Comparison of ENCODE assay signal across 11 mouse cellular contexts in genomic region chr12:32765861-32766260, GRCm38 (mm10). TPM values are rescaled to one million over a fixed set of nuclear protein-coding genes. Genes with fewer than 3 reads are reported as not detected.
DNase-seq lines count a peak whose midpoint lies in the region; ATAC-seq and TF ChIP-seq lines count a peak whose summit lies in the region.
"Had no signal": no experiment of that assay in that cellular context is flagged by ENCODE, and none has a peak within 500 bp of the region (broad histone marks: within the 10 kb centered on the region; RNA-seq: fewer than 3 reads in every experiment).

No protein-coding gene starts in this region.

- no peak overlapping the region for H3K9ac ChIP-seq in forebrain, embryonic 16.5 days (replicated peaks; ENCODE audit: low read depth, low read length)
- H3K9ac ChIP-seq: limb, embryonic 15.5 days had no signal

- no peaks in the 10 kb centered on the region for H3K9me3 ChIP-seq in forebrain, embryonic 16.5 days (ENCODE audit: control insufficient read depth, low read length)
- H3K9me3 ChIP-seq in hindbrain, embryonic 10.5 days = no peaks in the 10 kb centered on the region
- H3K9me3 ChIP-seq: forebrain, embryonic 10.5 days; G1E; limb, embryonic 15.5 days; midbrain, embryonic 10.5 days had no signal

- no peak for TF ChIP-seq CTCF in bone marrow, adult 2 months (IDR thresholded peaks at IDR 0.05; ENCODE audit: control insufficient read depth, insufficient read depth, low read length)

- ATAC-seq in forebrain, embryonic 16.5 days = no peak

- DNase-seq in kidney, adult 8-10 months = peak; percentile 26 to 45
- DNase-seq in kidney, postnatal 4 days = no peak
- DNase-seq in cerebellum, postnatal 36 days = peak; percentile 48 to 59
- DNase-seq in lung, postnatal 36 days = peak; percentile 82
- DNase-seq in hindbrain, embryonic 10.5 days (ENCODE audit: low spot score) = no peak

- H3K4me2 ChIP-seq in forebrain, embryonic 16.5 days (ENCODE audit: low read length) = no peak overlapping the region
- H3K4me2 ChIP-seq: limb, embryonic 15.5 days had no signal

- H3K27ac ChIP-seq in bone marrow, adult 2 months (ENCODE audit: control insufficient read depth, insufficient read depth, low read depth, low read length, poor library complexity) = peak overlapping the region; percentile 52
- H3K27ac ChIP-seq in forebrain, embryonic 16.5 days (ENCODE audit: low read length) = no peak overlapping the region
- H3K27ac ChIP-seq in hindbrain, embryonic 10.5 days = no peak overlapping the region
- H3K27ac ChIP-seq: forebrain, embryonic 10.5 days; limb, embryonic 15.5 days; midbrain, embryonic 10.5 days had no signal

- no peak overlapping the region for H3K4me3 ChIP-seq in bone marrow, adult 2 months (replicated peaks; ENCODE audit: control insufficient read depth, low read depth, low read length)
- H3K4me3 ChIP-seq in forebrain, embryonic 16.5 days (replicated peaks; ENCODE audit: low read length) = no peak overlapping the region
- H3K4me3 ChIP-seq in hindbrain, embryonic 10.5 days = no peak overlapping the region
- H3K4me3 ChIP-seq: forebrain, embryonic 10.5 days; limb, embryonic 15.5 days; midbrain, embryonic 10.5 days had no signal

- H3K4me1 ChIP-seq in bone marrow, adult 2 months (ENCODE audit: control insufficient read depth, insufficient read depth, low read length) = peaks cover 4% of the 10 kb centered on the region
- no peaks in the 10 kb centered on the region for H3K4me1 ChIP-seq in forebrain, embryonic 16.5 days (replicated peaks; ENCODE audit: control insufficient read depth, insufficient read depth, low read length)
- no peaks in the 10 kb centered on the region for H3K4me1 ChIP-seq in hindbrain, embryonic 10.5 days (replicated peaks)
- H3K4me1 ChIP-seq: forebrain, embryonic 10.5 days; limb, embryonic 15.5 days; midbrain, embryonic 10.5 days had no signal

- no peak for TF ChIP-seq POLR2A in bone marrow, adult 2 months (IDR thresholded peaks at IDR 0.05; ENCODE audit: borderline replicate concordance, control insufficient read depth, low read depth, low read length)

- H3K36me3 ChIP-seq in forebrain, embryonic 16.5 days (ENCODE audit: control insufficient read depth, insufficient read depth) = no peaks in the 10 kb centered on the region
- no peaks in the 10 kb centered on the region for H3K36me3 ChIP-seq in hindbrain, embryonic 10.5 days
- H3K36me3 ChIP-seq: forebrain, embryonic 10.5 days; G1E; limb, embryonic 15.5 days; midbrain, embryonic 10.5 days had no signal

- no peaks in the 10 kb centered on the region for H3K27me3 ChIP-seq in forebrain, embryonic 16.5 days (replicated peaks; ENCODE audit: control insufficient read depth, insufficient read depth, low read length)
- H3K27me3 ChIP-seq in hindbrain, embryonic 10.5 days (ENCODE audit: insufficient read depth, poor library complexity, severe bottlenecking) = no peaks in the 10 kb centered on the region
- H3K27me3 ChIP-seq: limb, embryonic 15.5 days had no signal

RNA-seq across cellular contexts. Expression of gene Nampt, which starts 53.5 kb away (rescaled TPM):
- polyA plus RNA-seq in bone marrow, adult 2 months (2011; ENCODE audit: insufficient read depth, insufficient read length, low replicate concordance, missing spikeins) = 7.6 and 22.4 TPM in 2 replicates
- polyA plus RNA-seq in forebrain, embryonic 16.5 days (2015; fragmentation: Nextera tagmentation; extraction: Ambion mirVana) = 39.4 and 42.2 TPM in 2 replicates
- 26.6 and 35.8 TPM in 2 replicates for polyA plus RNA-seq in hindbrain, embryonic 10.5 days (2016; fragmentation: Nextera tagmentation; extraction: Ambion mirVana)

Comparison
In these comparisons a context has a peak if more than half of its experiments do, and no peak if none do; other contexts are left out.
1. DNase-seq: peak in kidney, adult 8-10 months (2 of 2), cerebellum, postnatal 36 days (2 of 2) and lung, postnatal 36 days (single experiment); none in kidney, postnatal 4 days (0 of 2) and hindbrain, embryonic 10.5 days (single experiment).